Mouse (Mus musculus): ENCODE data around the gene Tmem179b. TPM values are rescaled to one million over a fixed set of nuclear protein-coding genes. Genes with fewer than 3 reads are reported as not detected.

The Tmem179b gene
- polyA plus RNA-seq, 1 experiment, result 31.6 TPM

GRCm38 (mm10) chr19:8815812-8816211 lies 41.5 kb upstream of the Tmem179b start:
- no peak for TF ChIP-seq MAX (IDR thresholded peaks at IDR 0.05; ENCODE audit: low read depth)
- no peak for TF ChIP-seq REST (IDR thresholded peaks at IDR 0.05; ENCODE audit: insufficient read depth, insufficient read length)
- TF ChIP-seq CEBPB (IDR thresholded peaks at IDR 0.05; ENCODE audit: insufficient read depth, poor library complexity, severe bottlenecking), result no peak
- no peak for TF ChIP-seq TCF12 (IDR thresholded peaks at IDR 0.05; ENCODE audit: insufficient read depth, poor library complexity, severe bottlenecking)
- TF ChIP-seq E2F4 (IDR thresholded peaks at IDR 0.05; ENCODE audit: insufficient read depth), result no peak
- no peak for TF ChIP-seq SRF (IDR thresholded peaks at IDR 0.05; ENCODE audit: control insufficient read depth, insufficient read length, low read depth)
- no peak for TF ChIP-seq POLR2A (IDR thresholded peaks at IDR 0.05; ENCODE audit: insufficient read length, low read depth)
- no peak for TF ChIP-seq TCF3 (IDR thresholded peaks at IDR 0.05; ENCODE audit: insufficient read length, low read depth)
- no peak for TF ChIP-seq MYOD1 (IDR thresholded peaks at IDR 0.05; ENCODE audit: control insufficient read depth in 1 of 3, insufficient read length in 2 of 3, low read depth in 2 of 3)
- TF ChIP-seq MYOG (IDR thresholded peaks at IDR 0.05; ENCODE audit: control insufficient read depth in 1 of 3, insufficient read depth in 1 of 3, insufficient read length in 2 of 3, low read depth in 2 of 3), result no peak
- TF ChIP-seq POLR2AphosphoS2 (IDR thresholded peaks at IDR 0.05; ENCODE audit: insufficient read length, low read depth), result no peak
- no peak for TF ChIP-seq USF1 (IDR thresholded peaks at IDR 0.05; ENCODE audit: low read depth)
- Histone ChIP-seq H3ac (ENCODE audit: control insufficient read depth, insufficient read length) (no peak overlapping the region), H3K4me2 (ENCODE audit: low read depth) (no peak overlapping the region), H3K36me3 (ENCODE audit: control insufficient read depth, insufficient read depth) (peaks cover 30% of the 10 kb centered on the region), H3K79me2 (ENCODE audit: control insufficient read depth, insufficient read depth) (peaks cover 45% of the 10 kb centered on the region), H3K4me3 (no peak overlapping the region), H3K27me3 (ENCODE audit: control insufficient read depth, insufficient read depth, insufficient read length) (no peaks in the 10 kb centered on the region)

DNA sequence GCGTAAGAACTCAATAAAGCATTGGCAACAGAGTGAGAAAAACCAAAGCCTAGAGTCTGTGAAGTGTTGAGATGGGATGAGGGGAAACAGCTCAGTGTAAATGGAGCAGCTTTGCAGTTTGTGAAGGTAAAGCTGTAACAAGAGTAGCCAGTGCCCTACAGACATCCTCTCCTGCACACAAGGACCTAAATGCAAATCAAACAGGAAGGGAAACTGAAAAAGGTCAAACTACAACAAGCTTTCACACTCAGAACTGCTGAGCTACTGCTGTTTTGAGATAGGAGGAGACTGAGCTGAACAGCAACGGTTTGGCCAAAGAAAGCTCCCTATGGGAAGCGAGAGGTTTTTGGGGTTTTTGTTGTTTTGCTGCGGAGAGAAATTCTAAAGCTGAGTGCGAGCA lies 32.5 kb upstream of the Tmem179b start:
- H3K27me3 ChIP-seq (ENCODE audit: control insufficient read depth, insufficient read depth, insufficient read length), result no peaks in the 10 kb centered on the region
- no peak overlapping the region for H3ac ChIP-seq (ENCODE audit: control insufficient read depth, insufficient read length)
- no peaks in the 10 kb centered on the region for H3K79me2 ChIP-seq (ENCODE audit: control insufficient read depth, insufficient read depth)
- no peak overlapping the region for H3K4me2 ChIP-seq (ENCODE audit: low read depth)
- no peak overlapping the region for H3K4me3 ChIP-seq
- TF ChIP-seq E2F4 (IDR thresholded peaks at IDR 0.05; ENCODE audit: insufficient read depth) (no peak), CEBPB (IDR thresholded peaks at IDR 0.05; ENCODE audit: insufficient read depth, poor library complexity, severe bottlenecking) (no peak), MYOG (IDR thresholded peaks at IDR 0.05; ENCODE audit: control insufficient read depth in 1 of 3, insufficient read depth in 1 of 3, insufficient read length in 2 of 3, low read depth in 2 of 3) (no peak), MAX (IDR thresholded peaks at IDR 0.05; ENCODE audit: low read depth) (no peak), REST (IDR thresholded peaks at IDR 0.05; ENCODE audit: insufficient read depth, insufficient read length) (no peak), TCF3 (IDR thresholded peaks at IDR 0.05; ENCODE audit: insufficient read length, low read depth) (no peak), SRF (IDR thresholded peaks at IDR 0.05; ENCODE audit: control insufficient read depth, insufficient read length, low read depth) (no peak), POLR2A (IDR thresholded peaks at IDR 0.05; ENCODE audit: insufficient read length, low read depth) (no peak), MYOD1 (IDR thresholded peaks at IDR 0.05; ENCODE audit: control insufficient read depth in 1 of 3, insufficient read length in 2 of 3, low read depth in 2 of 3) (no peak), POLR2AphosphoS2 (IDR thresholded peaks at IDR 0.05; ENCODE audit: insufficient read length, low read depth) (no peak), TCF12 (IDR thresholded peaks at IDR 0.05; ENCODE audit: insufficient read depth, poor library complexity, severe bottlenecking) (no peak), USF1 (IDR thresholded peaks at IDR 0.05; ENCODE audit: low read depth) (no peak)
- peaks cover 41% of the 10 kb centered on the region for H3K36me3 ChIP-seq (ENCODE audit: control insufficient read depth, insufficient read depth)

- Histone ChIP-seq H3K4me3 (peak overlapping the region; percentile 50), H3K4me2 (ENCODE audit: low read depth) (peak overlapping the region; percentile 84), H3K79me2 (ENCODE audit: control insufficient read depth, insufficient read depth) (no peaks in the 10 kb centered on the region), H3K27me3 (ENCODE audit: control insufficient read depth, insufficient read depth, insufficient read length) (no peaks in the 10 kb centered on the region), H3ac (ENCODE audit: control insufficient read depth, insufficient read length) (no peak overlapping the region), H3K36me3 (ENCODE audit: control insufficient read depth, insufficient read depth) (peaks cover 26% of the 10 kb centered on the region)
- TF ChIP-seq POLR2A (IDR thresholded peaks at IDR 0.05; ENCODE audit: insufficient read length, low read depth), result no peak
- peak; percentile 16 for TF ChIP-seq POLR2AphosphoS2 (IDR thresholded peaks at IDR 0.05; ENCODE audit: insufficient read length, low read depth)
- no peak for TF ChIP-seq MYOD1 (IDR thresholded peaks at IDR 0.05; ENCODE audit: control insufficient read depth in 1 of 3, insufficient read length in 2 of 3, low read depth in 2 of 3)
- no peak for TF ChIP-seq E2F4 (IDR thresholded peaks at IDR 0.05; ENCODE audit: insufficient read depth)
- TF ChIP-seq SRF (IDR thresholded peaks at IDR 0.05; ENCODE audit: control insufficient read depth, insufficient read length, low read depth), result no peak
- no peak for TF ChIP-seq TCF3 (IDR thresholded peaks at IDR 0.05; ENCODE audit: insufficient read length, low read depth)
Measured at GRCm38 (mm10) chr19:8803879-8804660, 29.8 kb upstream of the Tmem179b start.

- TF ChIP-seq POLR2AphosphoS2 (IDR thresholded peaks at IDR 0.05; ENCODE audit: insufficient read length, low read depth), result peak; percentile 67
- peak; percentile 48 for TF ChIP-seq POLR2A (IDR thresholded peaks at IDR 0.05; ENCODE audit: insufficient read length, low read depth)
- no peak for TF ChIP-seq SRF (IDR thresholded peaks at IDR 0.05; ENCODE audit: control insufficient read depth, insufficient read length, low read depth)
- Histone ChIP-seq H3ac (ENCODE audit: control insufficient read depth, insufficient read length) (no peak overlapping the region), H3K36me3 (ENCODE audit: control insufficient read depth, insufficient read depth) (peaks cover 19% of the 10 kb centered on the region), H3K27me3 (ENCODE audit: control insufficient read depth, insufficient read depth, insufficient read length) (no peaks in the 10 kb centered on the region), H3K4me3 (peak overlapping the region; percentile 50), H3K4me2 (ENCODE audit: low read depth) (peak overlapping the region; percentile 84), H3K79me2 (ENCODE audit: control insufficient read depth, insufficient read depth) (peaks cover under 1% of the 10 kb centered on the region)
Measured at GRCm38 (mm10) chr19:8803204-8803780, 29.0 kb upstream of the Tmem179b start.

Data from myocyte (in vitro differentiated cells).